Mouse (Mus musculus) hindbrain, postnatal 0 days (tissue): ENCODE measurements at regions not wholly inside any gene's neighbourhood (a gene's known extent, or its start where the extent isn't known, plus 50 kb on each side); places are given as distances from the start of the nearest gene placed in this dataset.
A peak's percentile ranks its signal among the peaks of the same experiment; 100 is the strongest.

Experiments used
- ATAC-seq: fragments of 200-750 bp; cut with Nextera tagmentation; 2 replicates; pipeline ENCODE4 v1.8.0; 2017; ENCODE audit warnings: mild to moderate bottlenecking, moderate TSS enrichment, moderate library complexity
- DNase-seq: peaks from one replicate; pipeline ENCODE4 v3.0.0-alpha.2; 2015; ENCODE audit warnings: low spot score
- H3K27ac ChIP-seq: fragments of 300-500 bp; sonication (generic); 2 replicates; pipeline ENCODE4 v1.5.1; 2014; ENCODE audit warnings: mild to moderate bottlenecking
- H3K27me3 ChIP-seq: fragments of 300-500 bp; sonication (generic); 2 replicates; pipeline ENCODE4 v1.6.1; 2014; ENCODE audit warnings: low read length, mixed read lengths; ENCODE audit not compliant: insufficient read depth
- H3K36me3 ChIP-seq: fragments of 300-500 bp; sonication (generic); 2 replicates; pipeline ENCODE4 v1.6.1; 2014; ENCODE audit warnings: low read length, mixed read lengths; ENCODE audit not compliant: insufficient read depth
- H3K4me1 ChIP-seq: fragments of 300-500 bp; sonication (generic); 2 replicates; pipeline ENCODE4 v1.6.1; 2014; ENCODE audit warnings: antibody characterized with exemption, low read length, mixed read lengths; ENCODE audit not compliant: insufficient read depth
- H3K4me2 ChIP-seq: fragments of 300-500 bp; sonication (generic); 2 replicates; pipeline ENCODE4 v1.6.1; 2014; ENCODE audit warnings: low read depth, mild to moderate bottlenecking, low read length, moderate library complexity, mixed read lengths
- H3K4me3 ChIP-seq: fragments of 300-500 bp; sonication (generic); 2 replicates; pipeline ENCODE4 v1.5.1; 2014; ENCODE audit warnings: low read length
- H3K9ac ChIP-seq: fragments of 300-500 bp; sonication (generic); replicated peaks from 2 replicates; pipeline ENCODE4 v1.6.1; 2014; ENCODE audit warnings: mild to moderate bottlenecking, low read length, moderate library complexity, mixed read lengths
- H3K9me3 ChIP-seq: fragments of 300-500 bp; sonication (generic); 2 replicates; pipeline ENCODE4 v1.6.1; 2016; ENCODE audit warnings: low read length, mixed read lengths
- CTCF ChIP-seq: IDR thresholded peaks from 2 replicates; pipeline ENCODE4 v1.5.1; 2016; ENCODE audit warnings: antibody characterized with exemption, control low read depth, low read depth
- WGBS: fragments of 180-500 bp; shearing (Covaris S2); extraction: QIAGEN DNeasy Blood & Tissue Kit; methylation state at CpG from one replicate; pipeline ENCODE4 v1.1.7; 2014; 5-methylcytosine and 5-hydroxymethylcytosine counted together

GRCm38 (mm10) chr15:31827219-31827618 is 225.6 kb downstream of the Fam173b start:
- Histone ChIP-seq H3K4me1 (no peaks in the 10 kb centered on the region), H3K4me2 (no peak overlapping the region), H3K27ac (no peak overlapping the region), H3K9ac (no peak overlapping the region), H3K4me3 (no peak overlapping the region), H3K27me3 (no peaks in the 10 kb centered on the region), H3K36me3 (no peaks in the 10 kb centered on the region), H3K9me3 (no peaks in the 10 kb centered on the region)
- 91% methylated on average over 6 of the region's 6 CpGs for WGBS
- no peak for DNase-seq
- no peak for ATAC-seq
- no peak for TF ChIP-seq CTCF

- DNase-seq (no peak), ATAC-seq (no peak)
- H3K4me2 ChIP-seq = no peak overlapping the region
- no peaks in the 10 kb centered on the region for H3K9me3 ChIP-seq
- H3K27me3 ChIP-seq = no peaks in the 10 kb centered on the region
- 85% methylated on average over 1 of the region's 1 CpGs for WGBS
- H3K36me3 ChIP-seq = no peaks in the 10 kb centered on the region
- no peak for TF ChIP-seq CTCF
- no peak overlapping the region for H3K4me3 ChIP-seq
- no peak overlapping the region for H3K9ac ChIP-seq
- H3K4me1 ChIP-seq = no peaks in the 10 kb centered on the region
- H3K27ac ChIP-seq = no peak overlapping the region
Observed at GRCm38 (mm10) chr15:31841519-31841918, 239.9 kb downstream of the Fam173b start.

- no peak for DNase-seq
- no peak for TF ChIP-seq CTCF
- Histone ChIP-seq H3K27ac (no peak overlapping the region), H3K27me3 (no peaks in the 10 kb centered on the region), H3K4me2 (no peak overlapping the region), H3K9me3 (no peaks in the 10 kb centered on the region), H3K9ac (no peak overlapping the region), H3K36me3 (no peaks in the 10 kb centered on the region), H3K4me3 (no peak overlapping the region), H3K4me1 (no peaks in the 10 kb centered on the region)
- 61% methylated on average over 5 of the region's 5 CpGs for WGBS
- ATAC-seq = no peak
Observed at GRCm38 (mm10) chr15:31854764-31855163, 253.1 kb downstream of the Fam173b start.

GRCm38 (mm10) chr15:31855188-31855587 is 253.5 kb downstream of the Fam173b start:
- H3K4me1 ChIP-seq = no peaks in the 10 kb centered on the region
- DNase-seq (no peak), ATAC-seq (no peak)
- no peak overlapping the region for H3K27ac ChIP-seq
- no peaks in the 10 kb centered on the region for H3K9me3 ChIP-seq
- H3K27me3 ChIP-seq = no peaks in the 10 kb centered on the region
- no peak for TF ChIP-seq CTCF
- H3K4me3 ChIP-seq = no peak overlapping the region
- H3K9ac ChIP-seq = no peak overlapping the region
- WGBS = 77% methylated on average over 3 of the region's 3 CpGs
- H3K36me3 ChIP-seq = no peaks in the 10 kb centered on the region
- no peak overlapping the region for H3K4me2 ChIP-seq

GRCm38 (mm10) chr15:31869100-31869499 is 267.4 kb downstream of the Fam173b start:
- no peaks in the 10 kb centered on the region for H3K36me3 ChIP-seq
- H3K27me3 ChIP-seq = no peaks in the 10 kb centered on the region
- 81% methylated on average over 3 of the region's 3 CpGs for WGBS
- DNase-seq = no peak
- H3K4me3 ChIP-seq = no peak overlapping the region
- no peak overlapping the region for H3K9ac ChIP-seq
- no peak overlapping the region for H3K27ac ChIP-seq
- no peak for ATAC-seq
- H3K4me2 ChIP-seq = no peak overlapping the region
- no peaks in the 10 kb centered on the region for H3K4me1 ChIP-seq
- no peaks in the 10 kb centered on the region for H3K9me3 ChIP-seq
- TF ChIP-seq CTCF = no peak

GRCm38 (mm10) chr15:31869673-31870417 is 268.2 kb downstream of the Fam173b start:
- no peak for DNase-seq
- Histone ChIP-seq H3K9ac (no peak overlapping the region), H3K27ac (no peak overlapping the region), H3K4me2 (no peak overlapping the region), H3K36me3 (no peaks in the 10 kb centered on the region), H3K27me3 (no peaks in the 10 kb centered on the region), H3K4me3 (no peak overlapping the region), H3K9me3 (no peaks in the 10 kb centered on the region), H3K4me1 (no peaks in the 10 kb centered on the region)
- no peak for TF ChIP-seq CTCF
- peak; percentile 40; the same call in 1 of the 2 replicates for ATAC-seq
- WGBS = 55% methylated on average over 14 of the region's 14 CpGs

- no peak for TF ChIP-seq CTCF
- Histone ChIP-seq H3K27me3 (no peaks in the 10 kb centered on the region), H3K27ac (no peak overlapping the region), H3K4me3 (no peak overlapping the region), H3K36me3 (no peaks in the 10 kb centered on the region), H3K4me1 (no peaks in the 10 kb centered on the region), H3K4me2 (no peak overlapping the region), H3K9ac (no peak overlapping the region), H3K9me3 (no peaks in the 10 kb centered on the region)
- WGBS = 90% methylated on average over 2 of the region's 2 CpGs
- DNase-seq = no peak
- no peak for ATAC-seq
Observed at GRCm38 (mm10) chr15:31875436-31875835, 273.8 kb downstream of the Fam173b start.
